Mouse (Mus musculus) thymus, postnatal 4 days (tissue): ENCODE measurements around the gene Adam1a.

Experiments used
- DNase-seq: peaks from one replicate; pipeline ENCODE4 v3.0.0; 2021

The Adam1a gene

GRCm38 (mm10) chr5:121477680-121478079 lies 67.6 kb downstream of the Adam1a start:
- DNase-seq = no peak

GRCm38 (mm10) chr5:121476040-121476439 lies 69.2 kb downstream of the Adam1a start:
- DNase-seq = no peak

DNA sequence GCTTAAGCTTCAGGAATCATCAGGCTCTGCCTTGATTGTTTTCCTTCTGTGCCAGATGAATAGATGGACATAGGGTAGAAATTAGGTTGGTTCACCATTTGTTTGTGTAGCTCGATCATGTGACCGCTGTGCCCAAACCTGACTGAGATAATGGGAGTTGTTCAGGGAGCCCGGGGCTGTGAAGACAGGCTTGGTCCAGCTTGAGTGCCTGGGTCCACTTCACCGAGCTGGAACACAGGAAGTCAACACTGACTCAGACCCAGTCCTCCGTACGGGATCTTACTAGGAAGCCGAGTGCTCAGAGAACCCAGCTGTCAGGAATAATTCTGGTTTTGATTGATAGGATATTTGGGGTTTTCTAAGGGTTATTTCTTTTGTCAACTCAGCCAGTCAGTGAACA lies 70.7 kb downstream of the Adam1a start:
- no peak for DNase-seq

DNA sequence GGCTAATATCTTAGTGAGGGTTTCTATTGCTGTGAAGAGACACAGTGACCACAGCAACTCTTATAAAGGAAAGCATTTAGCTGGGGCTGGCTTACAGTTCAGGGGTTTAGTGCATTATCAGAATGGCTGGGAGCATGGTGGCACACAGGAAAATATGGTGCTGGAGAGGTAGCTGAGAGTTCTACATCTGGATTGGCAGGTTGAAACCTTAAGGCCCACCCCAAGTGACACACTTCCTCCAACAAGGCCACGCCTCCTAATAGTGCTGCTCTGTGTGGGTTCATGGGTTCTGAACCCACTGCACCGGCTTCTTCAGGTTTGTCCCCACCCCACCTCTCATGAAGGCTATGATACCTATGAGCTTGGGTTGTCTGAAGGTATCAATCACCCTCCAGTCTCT lies 72.9 kb downstream of the Adam1a start:
- DNase-seq = no peak

- no peak for DNase-seq
Observed at GRCm38 (mm10) chr5:121469566-121469965, 75.7 kb downstream of the Adam1a start.
